Mouse (Mus musculus): ENCODE measurements around the gene Ppp1r12b. TPM values are rescaled to one million over a fixed set of nuclear protein-coding genes. Genes with fewer than 3 reads are reported as not detected.
A peak's percentile ranks its signal among the peaks of the same experiment; 100 is the strongest.

The Ppp1r12b gene
- total RNA-seq (2021), result 10 to 100 TPM; 68.5 to 75.8 TPM

- DNase-seq (ENCODE audit: extremely low spot score in 1 of 2, low spot score in 1 of 2), result peak; percentile 90 to 92
Observed at GRCm38 (mm10) chr1:134955637-134956176, at the start of gene Ppp1r12b. Ppp1r12b (minus strand) TSS chr1:134955942.

GRCm38 (mm10) chr1:135003346-135003745 is 47.6 kb upstream of the Ppp1r12b start:
- DNase-seq (ENCODE audit: extremely low spot score in 1 of 2, low spot score in 1 of 2), result no peak

- DNase-seq (ENCODE audit: extremely low spot score in 1 of 2, low spot score in 1 of 2), result no peak
Observed at GRCm38 (mm10) chr1:135000527-135000926, 44.8 kb upstream of the Ppp1r12b start.

GRCm38 (mm10) chr1:134998231-134998630 is 42.5 kb upstream of the Ppp1r12b start:
- no peak for DNase-seq (ENCODE audit: extremely low spot score in 1 of 2, low spot score in 1 of 2)

GRCm38 (mm10) chr1:134997568-134997967 is 41.8 kb upstream of the Ppp1r12b start:
- DNase-seq (ENCODE audit: extremely low spot score in 1 of 2, low spot score in 1 of 2), result no peak

- DNase-seq (ENCODE audit: extremely low spot score in 1 of 2, low spot score in 1 of 2), result no peak
Observed at GRCm38 (mm10) chr1:134996471-134996870, 40.7 kb upstream of the Ppp1r12b start.

- no peak for DNase-seq (ENCODE audit: extremely low spot score in 1 of 2, low spot score in 1 of 2)
Observed at GRCm38 (mm10) chr1:134995954-134996353, 40.2 kb upstream of the Ppp1r12b start.

GRCm38 (mm10) chr1:134995437-134995836 is 39.7 kb upstream of the Ppp1r12b start:
- no peak for DNase-seq (ENCODE audit: extremely low spot score in 1 of 2, low spot score in 1 of 2)

- no peak for DNase-seq (ENCODE audit: extremely low spot score in 1 of 2, low spot score in 1 of 2)
Observed at GRCm38 (mm10) chr1:134994739-134995138, 39.0 kb upstream of the Ppp1r12b start.

GRCm38 (mm10) chr1:134992046-134992645 is 36.4 kb upstream of the Ppp1r12b start:
- no peak for DNase-seq (ENCODE audit: extremely low spot score in 1 of 2, low spot score in 1 of 2)

- DNase-seq (ENCODE audit: extremely low spot score in 1 of 2, low spot score in 1 of 2), result peak; percentile 56 to 79
Observed at GRCm38 (mm10) chr1:134989372-134989771, 33.6 kb upstream of the Ppp1r12b start.

- peak in 1 of 2 experiments; percentile 24 for DNase-seq (ENCODE audit: extremely low spot score in 1 of 2, low spot score in 1 of 2)
Observed at GRCm38 (mm10) chr1:134987962-134988341, 32.2 kb upstream of the Ppp1r12b start.

GRCm38 (mm10) chr1:134987173-134987961 is 31.6 kb upstream of the Ppp1r12b start:
- peak; percentile 17 to 52 for DNase-seq (ENCODE audit: extremely low spot score in 1 of 2, low spot score in 1 of 2)

GRCm38 (mm10) chr1:134972920-134973319 is 17.2 kb upstream of the Ppp1r12b start:
- DNase-seq (ENCODE audit: extremely low spot score in 1 of 2, low spot score in 1 of 2), result no peak

GRCm38 (mm10) chr1:134965430-134965829 is 9.7 kb upstream of the Ppp1r12b start:
- DNase-seq (ENCODE audit: extremely low spot score in 1 of 2, low spot score in 1 of 2), result no peak

GRCm38 (mm10) chr1:134962821-134963220 is 7.1 kb upstream of the Ppp1r12b start:
- no peak for DNase-seq (ENCODE audit: extremely low spot score in 1 of 2, low spot score in 1 of 2)

GRCm38 (mm10) chr1:134962053-134962803 is 6.5 kb upstream of the Ppp1r12b start, which contains the start of gene Ube2t:
Ube2t (plus strand) TSS chr1:134962565.
- DNase-seq (ENCODE audit: extremely low spot score in 1 of 2, low spot score in 1 of 2), result peak; percentile 86

- no peak for DNase-seq (ENCODE audit: extremely low spot score in 1 of 2, low spot score in 1 of 2)
Observed at GRCm38 (mm10) chr1:134960634-134961033, 4.9 kb upstream of the Ppp1r12b start.

GRCm38 (mm10) chr1:134955050-134955636 is 599 bp downstream of the Ppp1r12b start:
- DNase-seq (ENCODE audit: extremely low spot score in 1 of 2, low spot score in 1 of 2), result no peak

- no peak for DNase-seq (ENCODE audit: extremely low spot score in 1 of 2, low spot score in 1 of 2)
Observed at GRCm38 (mm10) chr1:134949946-134950345, 5.8 kb downstream of the Ppp1r12b start.
